Mouse (Mus musculus): ENCODE measurements around the gene Mrpl45. TPM values are rescaled to one million over a fixed set of nuclear protein-coding genes. Genes with fewer than 3 reads are reported as not detected.

Mrpl45 gene
- total RNA-seq, 4 experiments from 2014 or later, result 31.1 to 42.8 (median 35.9) TPM

DNA sequence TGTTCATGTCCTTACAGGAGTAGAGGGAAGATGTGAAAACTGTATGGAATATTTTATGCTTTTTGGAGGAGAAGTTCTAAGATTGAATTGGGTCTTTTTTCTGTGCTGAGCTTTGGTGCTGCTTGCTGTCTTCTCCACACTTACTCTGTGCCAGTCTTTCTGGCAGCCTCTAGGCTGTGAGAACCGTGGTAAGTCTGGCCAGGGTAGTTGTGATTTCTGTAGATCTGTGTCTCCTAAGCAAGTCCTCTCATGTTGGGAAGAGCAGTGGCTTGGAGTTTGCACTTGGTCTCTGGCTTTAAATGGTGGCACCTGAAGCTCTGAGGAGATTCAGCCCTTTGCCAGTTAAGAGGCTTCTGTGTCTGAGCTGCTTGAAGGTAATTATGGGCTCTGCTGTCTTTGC lies 50.0 kb downstream of the Mrpl45 start:
- no peak for DNase-seq

DNA sequence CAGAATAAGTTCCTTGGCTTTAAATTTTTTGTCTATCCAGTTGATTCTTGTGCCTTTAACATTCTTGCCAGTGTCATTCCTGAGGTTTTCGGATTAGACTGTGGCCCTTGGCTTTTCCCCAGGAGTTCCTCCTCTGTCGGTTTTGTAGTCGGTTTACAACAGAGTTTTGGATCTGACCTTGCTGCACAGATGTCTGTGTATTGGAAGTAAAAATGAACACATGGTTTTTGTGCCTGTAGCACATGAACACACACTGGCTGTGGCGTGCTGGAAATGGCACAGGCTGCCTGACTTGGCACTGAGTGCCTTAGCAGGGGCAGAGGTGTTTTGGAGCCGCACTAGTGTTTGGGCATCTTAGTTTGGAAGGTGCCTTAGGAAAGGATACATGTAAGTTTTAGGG lies 53.0 kb downstream of the Mrpl45 start:
- DNase-seq, result no peak

- DNase-seq, result no peak
These were observed 55.0 kb downstream of the Mrpl45 start for GRCm38 (mm10) chr11:97370329-97371091.

- no peak for DNase-seq
These were observed 56.8 kb downstream of the Mrpl45 start for GRCm38 (mm10) chr11:97372159-97372864.

GRCm38 (mm10) chr11:97373402-97373801 lies 57.9 kb downstream of the Mrpl45 start:
- no peak for DNase-seq

Other genes starting within 250 kb of the Mrpl45 start
- under 1 TPM; 0.31 to 0.51 (median 0.48) TPM for gene Tbx21, start 200.4 kb upstream of the Mrpl45 start, total RNA-seq (2022)
- 10 to 100 TPM in 3 of 4 experiments, 1 to 10 TPM in 1; 9.5 to 13.8 (median 11.6) TPM for gene Tbkbp1, start 164.2 kb upstream of the Mrpl45 start, total RNA-seq (2022)
- gene Kpnb1, start 127.8 kb upstream of the Mrpl45 start, total RNA-seq (2022), result 100 to 1,000 TPM; 115 to 133 (median 124) TPM
- 100 to 1,000 TPM in 2 of 4 experiments, 10 to 100 TPM in 2; 79.8 to 128 (median 106) TPM for gene Npepps, start 35.1 kb upstream of the Mrpl45 start, total RNA-seq (2022)
- gene Gpr179, start 36.4 kb downstream of the Mrpl45 start, total RNA-seq (2022), result 1 to 10 TPM in 3 of 4 experiments, under 1 TPM in 1; 0.96 to 6.4 (median 4.0) TPM
- gene Socs7, start 46.8 kb downstream of the Mrpl45 start, total RNA-seq (2022), result 10 to 100 TPM; 22.2 to 28.3 (median 24.9) TPM
- gene Arhgap23, start 99.8 kb downstream of the Mrpl45 start, total RNA-seq (2022), result 10 to 100 TPM; 23.3 to 36.4 (median 31.8) TPM
- under 1 TPM in 3 of 4 experiments, not detected in 1; 0.35 to 0.80 (median 0.45) TPM for gene 4933428G20Rik, start 184.6 kb downstream of the Mrpl45 start, total RNA-seq (2022)

All from adrenal gland, adult 8-10 months (tissue).